Mouse (Mus musculus) skeletal muscle tissue, adult 2 months (tissue): ENCODE data around the gene Lrrk2.
"Not testable (repeated sequence)": the region's sequence is repeated elsewhere in the genome, so short reads cannot be mapped to it uniquely, and the experiment has no call there.

Experiments used
- DNase-seq: peaks from one replicate; pipeline ENCODE4 v3.0.0-alpha.2; 2012; ENCODE audit warnings: low read depth, low spot score

Lrrk2 gene

DNA sequence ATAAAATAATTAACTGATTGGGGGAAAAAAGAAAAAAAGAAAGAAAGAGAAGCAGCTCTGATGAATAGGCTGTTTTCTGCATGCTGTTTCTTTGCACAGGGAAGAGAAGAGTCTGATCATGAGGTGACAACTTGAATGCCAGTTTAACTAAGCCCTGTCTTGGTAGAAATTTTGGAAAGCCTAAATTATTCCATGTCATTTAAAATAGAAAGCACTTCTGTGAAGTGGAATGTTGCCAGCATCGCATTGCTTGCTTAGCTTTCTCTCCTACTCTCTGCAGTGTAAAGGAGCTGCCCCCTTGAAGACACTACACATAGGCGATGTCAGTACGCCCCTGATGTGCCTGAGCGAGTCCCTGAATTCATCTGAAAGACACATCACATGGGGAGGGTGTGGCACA lies 133.5 kb downstream of the Lrrk2 start:
- no peak for DNase-seq

DNA sequence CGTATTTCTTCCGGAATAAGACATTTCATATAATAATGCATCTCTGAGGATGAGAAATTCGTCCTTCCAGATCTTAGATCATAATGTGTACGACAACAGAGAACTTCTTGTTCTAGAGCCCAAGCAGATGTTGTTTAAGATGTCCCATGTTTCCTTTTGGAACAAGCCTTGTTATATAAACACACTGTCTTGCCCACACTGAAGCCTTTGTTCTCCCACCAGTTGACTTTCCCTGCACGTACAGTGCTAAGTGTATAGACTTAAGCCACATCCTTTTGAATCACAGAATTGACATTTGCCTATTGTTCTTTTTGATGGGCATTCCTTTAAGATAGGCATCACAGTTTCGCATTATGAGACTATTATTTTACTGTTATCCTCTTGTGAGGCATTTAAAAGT lies 162.3 kb downstream of the Lrrk2 start:
- DNase-seq = no peak

DNA sequence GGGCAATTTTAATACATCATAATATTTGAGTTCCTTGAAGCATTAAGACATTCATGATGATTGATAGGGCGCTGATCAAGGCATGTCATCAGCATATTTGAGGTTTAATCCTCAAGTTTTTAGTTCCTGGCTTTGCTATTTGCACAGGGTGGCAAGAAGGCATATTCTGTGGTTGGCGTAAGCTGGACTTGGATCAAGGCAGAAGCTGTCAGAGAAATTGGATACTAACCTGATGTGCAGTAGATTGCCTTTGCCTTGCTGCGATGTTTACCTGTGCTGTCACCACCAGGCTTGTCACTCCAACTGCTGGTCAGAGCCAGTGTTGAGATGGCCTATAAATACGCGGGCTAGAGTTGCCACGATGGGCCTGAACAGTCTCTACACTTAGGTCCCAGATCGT lies 165.0 kb downstream of the Lrrk2 start, which contains the start of gene Smgc:
TSS of gene Smgc (plus strand) at position 301 of the 400 bp plus-strand sequence.
- no peak for DNase-seq

GRCm38 (mm10) chr15:91864130-91864529 lies 191.2 kb downstream of the Lrrk2 start:
- not testable (repeated sequence) for DNase-seq
